Mouse (Mus musculus): ENCODE measurements around the gene Ift74.

DNA sequence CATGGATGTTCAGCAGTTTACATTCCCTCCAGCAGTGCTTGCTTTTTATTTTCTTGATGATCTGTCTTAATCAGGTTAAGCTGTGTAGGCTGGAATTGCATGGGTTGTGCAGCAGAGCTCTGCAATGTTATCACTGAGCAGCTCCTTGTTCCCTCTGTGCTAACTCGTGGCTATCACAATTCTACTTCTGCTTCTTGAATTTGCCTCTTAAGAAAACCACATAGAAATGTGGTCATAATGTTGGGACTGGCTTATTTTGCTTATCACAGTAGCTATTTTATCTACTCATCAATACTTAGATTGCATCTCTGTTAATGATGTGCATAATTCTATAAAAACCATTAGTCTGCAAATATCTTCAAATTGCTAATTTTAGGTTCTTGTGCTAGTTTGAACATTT lies 67.7 kb downstream of the Ift74 start:
- TF ChIP-seq POLR2A (IDR thresholded peaks at IDR 0.05; ENCODE audit: low read depth, low read length): no peak
- TF ChIP-seq CTCF (conservative IDR thresholded peaks at IDR 0.05; ENCODE audit: insufficient read depth, insufficient read length, low read depth, low read length): no peak
